Mouse (Mus musculus) erythroblast, embryonic 14.5 days (primary cell): Measurements from ENCODE around the gene Sptbn1.

Source experiments
- GATA1 ChIP-seq: IDR thresholded peaks from 2 replicates; pipeline ENCODE4 v1.6.1; 2012; ENCODE audit warnings: low read length, inconsistent platforms, mixed read lengths
- TAL1 ChIP-seq: IDR thresholded peaks from 3 replicates; pipeline ENCODE4 v1.6.1; 2012; ENCODE audit warnings: low read length, inconsistent platforms, mixed read lengths

GRCm38 (mm10) chr11:30292221-30293160 is 24.5 kb upstream of the Sptbn1 start:
- no peak for TF ChIP-seq TAL1
- TF ChIP-seq GATA1, result no peak
